Mouse (Mus musculus): Measurements from ENCODE around the gene Spns3.

DNA sequence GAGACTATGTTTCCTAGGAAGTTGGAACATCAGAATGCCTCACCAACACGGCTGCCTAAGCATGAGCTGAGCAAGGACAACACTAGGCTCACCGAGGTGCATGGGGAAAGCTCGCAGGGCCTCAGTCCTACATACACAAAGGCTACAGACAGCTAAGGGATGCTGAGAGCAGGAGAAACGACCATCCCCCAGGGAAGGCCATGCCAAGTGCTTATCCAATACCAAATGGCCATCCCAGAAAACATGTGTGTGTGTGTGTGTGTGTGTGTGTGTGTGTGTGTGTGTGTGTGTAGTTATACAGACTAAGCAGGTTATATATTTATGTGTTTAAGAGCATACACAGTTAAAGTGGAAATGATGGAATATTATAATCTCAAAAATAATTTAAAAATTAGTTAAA is 26.6 kb downstream of the Spns3 start:
- TF ChIP-seq POLR2AphosphoS5 (IDR thresholded peaks at IDR 0.05; ENCODE audit: borderline replicate concordance, low read depth, low read length) (no peak), CTCF (IDR thresholded peaks at IDR 0.05 in 2 of 3, conservative IDR thresholded peaks at IDR 0.05 in 1 of 3; ENCODE audit: control insufficient read depth in 1 of 3, insufficient read depth in 1 of 3, low read depth in 2 of 3, low read length in 3 of 3, poor library complexity in 1 of 3, severe bottlenecking in 1 of 3) (no peak), EP300 (IDR thresholded peaks at IDR 0.05; ENCODE audit: low read depth in 1 of 2, low read length in 2 of 2) (no peak), CHD1 (IDR thresholded peaks at IDR 0.05; ENCODE audit: low read depth, low read length) (no peak), ZKSCAN1 (IDR thresholded peaks at IDR 0.05; ENCODE audit: low read depth, low read length) (no peak), USF1 (IDR thresholded peaks at IDR 0.05; ENCODE audit: low read depth, low read length) (no peak), UBTF (IDR thresholded peaks at IDR 0.05; ENCODE audit: borderline replicate concordance, insufficient read depth, low read depth, low read length) (no peak), GABPA (IDR thresholded peaks at IDR 0.05; ENCODE audit: low read depth, low read length) (no peak)

All from MEL (cell line).